Mouse (Mus musculus): ENCODE data around the gene Tcf19. TPM values are rescaled to one million over a fixed set of nuclear protein-coding genes. Genes with fewer than 3 reads are reported as not detected.

Tcf19 gene
- total and polyA plus RNA-seq, 2 experiments from 2014 or later, result 16.6 to 30.9 TPM

- DNase-seq (ENCODE audit: low spot score) (peak; percentile 76), ATAC-seq (peak; percentile 39)
- 28% methylated on average over 6 of the region's 6 CpGs for WGBS
- H3K27ac ChIP-seq, result no peak overlapping the region
- H3K36me3 ChIP-seq (ENCODE audit: insufficient read depth, low read length), result no peaks in the 10 kb centered on the region
- TF ChIP-seq CTCF (IDR thresholded peaks at IDR 0.05; ENCODE audit: low read depth), result peak; percentile 86
- no peak overlapping the region for H3K4me3 ChIP-seq (ENCODE audit: low read length)
- H3K27me3 ChIP-seq (ENCODE audit: insufficient read depth, low read length), result no peaks in the 10 kb centered on the region
- H3K9me3 ChIP-seq (ENCODE audit: low read length), result no peaks in the 10 kb centered on the region
- H3K4me2 ChIP-seq (ENCODE audit: low read depth, low read length), result no peak overlapping the region
- peaks cover 13% of the 10 kb centered on the region; the same call in 1 of the 2 replicates for H3K4me1 ChIP-seq (ENCODE audit: insufficient read depth, low read length)
- H3K9ac ChIP-seq (replicated peaks; ENCODE audit: low read length), result no peak overlapping the region
Observed at GRCm38 (mm10) chr17:35544680-35545079, 28.1 kb upstream of the Tcf19 start.

DNA sequence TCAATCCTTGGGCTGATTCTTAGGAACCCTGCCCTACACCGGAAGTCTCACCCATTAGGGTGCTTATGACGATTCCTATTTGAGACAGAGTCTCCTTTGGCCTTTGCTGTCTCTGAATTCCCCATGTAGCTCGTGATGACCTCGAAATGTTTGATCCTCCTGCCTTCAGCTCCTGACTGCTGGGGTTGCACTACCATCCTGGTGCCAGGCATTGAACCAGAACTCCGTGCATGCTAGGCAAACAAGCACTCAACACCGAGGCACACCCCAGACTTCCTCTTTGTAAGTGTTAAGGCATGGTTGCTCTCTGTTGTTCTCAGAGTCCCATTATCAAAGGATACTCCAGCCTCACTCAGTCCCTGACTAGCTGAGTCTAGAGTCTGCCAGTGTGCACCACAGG lies 27.4 kb upstream of the Tcf19 start:
- Histone ChIP-seq H3K36me3 (ENCODE audit: insufficient read depth, low read length) (no peaks in the 10 kb centered on the region), H3K27me3 (ENCODE audit: insufficient read depth, low read length) (no peaks in the 10 kb centered on the region), H3K4me2 (ENCODE audit: low read depth, low read length) (no peak overlapping the region), H3K9ac (replicated peaks; ENCODE audit: low read length) (no peak overlapping the region), H3K4me1 (ENCODE audit: insufficient read depth, low read length) (peaks cover 13% of the 10 kb centered on the region; the same call in 1 of the 2 replicates), H3K27ac (no peak overlapping the region), H3K9me3 (ENCODE audit: low read length) (no peaks in the 10 kb centered on the region), H3K4me3 (ENCODE audit: low read length) (no peak overlapping the region)
- ATAC-seq (no peak), DNase-seq (ENCODE audit: low spot score) (no peak)
- WGBS, result 66% methylated on average over 6 of the region's 6 CpGs
- no peak for TF ChIP-seq CTCF (IDR thresholded peaks at IDR 0.05; ENCODE audit: low read depth)

DNA sequence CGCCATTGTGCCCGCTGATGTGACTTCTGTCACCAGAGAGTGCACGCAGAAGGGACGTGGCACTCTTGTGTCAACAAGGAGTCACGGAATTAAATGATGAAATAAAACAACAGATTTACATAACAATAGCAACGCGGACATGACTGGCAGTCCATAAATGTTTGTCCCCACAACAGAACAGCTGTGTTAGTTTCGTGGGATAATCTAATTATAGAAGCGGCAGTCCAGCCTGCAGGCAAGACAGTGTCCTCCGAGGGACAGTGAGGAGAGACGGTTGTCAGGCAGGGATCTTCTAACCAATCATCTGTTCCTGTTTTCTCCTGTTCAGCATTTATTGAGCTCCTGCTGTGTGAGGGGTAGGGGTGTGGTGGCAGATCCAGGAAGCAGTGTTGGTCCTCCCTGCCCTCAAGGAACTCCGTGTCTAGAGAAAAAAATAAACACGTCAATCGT lies 26.8 kb upstream of the Tcf19 start:
- Histone ChIP-seq H3K4me2 (ENCODE audit: low read depth, low read length) (peak overlapping the region; percentile 10; the same call in 1 of the 2 replicates), H3K9me3 (ENCODE audit: low read length) (no peaks in the 10 kb centered on the region), H3K27ac (no peak overlapping the region), H3K4me1 (ENCODE audit: insufficient read depth, low read length) (peaks cover 13% of the 10 kb centered on the region; the same call in 1 of the 2 replicates), H3K9ac (replicated peaks; ENCODE audit: low read length) (no peak overlapping the region), H3K4me3 (ENCODE audit: low read length) (no peak overlapping the region), H3K36me3 (ENCODE audit: insufficient read depth, low read length) (no peaks in the 10 kb centered on the region), H3K27me3 (ENCODE audit: insufficient read depth, low read length) (no peaks in the 10 kb centered on the region)
- peak; percentile 23 for DNase-seq (ENCODE audit: low spot score)
- ATAC-seq, result peak; percentile 24; the same call in 1 of the 2 replicates
- TF ChIP-seq CTCF (IDR thresholded peaks at IDR 0.05; ENCODE audit: low read depth), result no peak
- 7% methylated on average over 14 of the region's 14 CpGs for WGBS

DNA sequence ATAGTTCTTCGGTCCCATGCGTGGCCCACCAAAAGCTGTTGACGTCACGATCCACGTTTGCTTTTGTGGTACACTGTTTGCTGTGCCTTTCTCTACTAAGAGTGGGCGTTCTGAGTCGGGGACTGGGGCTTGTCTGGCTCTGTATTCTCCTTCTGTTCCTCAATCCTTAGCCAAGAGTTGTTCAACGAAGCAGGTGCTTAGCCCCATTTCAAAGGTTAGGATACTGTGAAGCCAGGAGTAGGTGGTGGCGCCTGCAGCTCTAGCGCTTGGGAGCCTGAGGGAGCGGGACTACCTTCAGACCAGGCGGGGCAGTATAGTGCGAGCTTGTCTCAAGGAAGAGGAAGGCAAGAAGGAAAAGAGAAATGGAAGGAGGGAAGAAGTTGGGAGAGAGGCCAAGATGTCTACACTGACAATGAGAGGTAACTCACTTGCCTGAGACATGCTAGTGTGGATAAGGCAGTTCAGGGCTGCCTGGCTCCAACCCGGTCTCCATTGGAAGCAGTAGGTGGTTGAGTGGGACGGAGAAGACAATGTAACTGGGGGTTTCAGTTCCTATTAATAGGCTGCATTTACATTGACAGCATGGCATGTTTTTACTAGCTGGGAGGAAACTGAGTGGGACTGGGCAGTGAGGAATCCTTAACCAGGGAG lies 26.3 kb upstream of the Tcf19 start:
- Histone ChIP-seq H3K4me3 (ENCODE audit: low read length) (no peak overlapping the region), H3K27ac (no peak overlapping the region), H3K9ac (replicated peaks; ENCODE audit: low read length) (no peak overlapping the region), H3K4me2 (ENCODE audit: low read depth, low read length) (peak overlapping the region; percentile 10; the same call in 1 of the 2 replicates), H3K36me3 (ENCODE audit: insufficient read depth, low read length) (no peaks in the 10 kb centered on the region), H3K9me3 (ENCODE audit: low read length) (no peaks in the 10 kb centered on the region), H3K4me1 (ENCODE audit: insufficient read depth, low read length) (peaks cover 13% of the 10 kb centered on the region; the same call in 1 of the 2 replicates), H3K27me3 (ENCODE audit: insufficient read depth, low read length) (no peaks in the 10 kb centered on the region)
- ATAC-seq (peak; percentile 30; the same call in 1 of the 2 replicates), DNase-seq (ENCODE audit: low spot score) (peak; percentile 15)
- no peak for TF ChIP-seq CTCF (IDR thresholded peaks at IDR 0.05; ENCODE audit: low read depth)
- 66% methylated on average over 15 of the region's 15 CpGs for WGBS

DNA sequence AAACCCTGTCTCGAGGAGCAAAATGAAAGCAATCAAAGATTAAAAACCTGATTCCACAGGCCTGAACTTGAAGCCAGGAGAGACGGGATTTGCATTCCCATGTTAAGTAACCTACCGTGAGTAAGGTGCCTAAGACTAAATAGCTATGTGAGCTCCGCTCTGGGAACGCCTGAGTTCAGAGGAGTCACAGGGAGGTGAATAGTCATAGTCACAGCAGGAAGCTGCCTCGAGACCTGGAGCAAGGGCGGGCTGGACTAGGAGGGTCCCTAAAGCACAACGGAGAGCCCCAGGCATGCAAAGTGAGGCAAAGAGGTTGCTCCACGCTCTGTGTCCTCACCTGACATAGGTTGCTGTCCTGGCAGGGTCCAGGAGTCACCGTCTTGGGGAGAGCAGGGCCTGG lies 22.9 kb upstream of the Tcf19 start:
- no peak for TF ChIP-seq CTCF (IDR thresholded peaks at IDR 0.05; ENCODE audit: low read depth)
- ATAC-seq, result no peak
- no peaks in the 10 kb centered on the region for H3K36me3 ChIP-seq (ENCODE audit: insufficient read depth, low read length)
- H3K9me3 ChIP-seq (ENCODE audit: low read length), result no peaks in the 10 kb centered on the region
- H3K9ac ChIP-seq (replicated peaks; ENCODE audit: low read length), result no peak overlapping the region
- H3K4me3 ChIP-seq (ENCODE audit: low read length), result no peak overlapping the region
- no peak overlapping the region for H3K4me2 ChIP-seq (ENCODE audit: low read depth, low read length)
- H3K4me1 ChIP-seq (ENCODE audit: insufficient read depth, low read length), result peaks cover 6% of the 10 kb centered on the region; the same call in 1 of the 2 replicates
- H3K27me3 ChIP-seq (ENCODE audit: insufficient read depth, low read length), result no peaks in the 10 kb centered on the region
- H3K27ac ChIP-seq, result no peak overlapping the region
- no peak for DNase-seq (ENCODE audit: low spot score)
- WGBS, result 59% methylated on average over 10 of the region's 10 CpGs

GRCm38 (mm10) chr17:35538476-35538875 lies 21.9 kb upstream of the Tcf19 start:
- no peaks in the 10 kb centered on the region for H3K36me3 ChIP-seq (ENCODE audit: insufficient read depth, low read length)
- TF ChIP-seq CTCF (IDR thresholded peaks at IDR 0.05; ENCODE audit: low read depth), result no peak
- no peak overlapping the region for H3K9ac ChIP-seq (replicated peaks; ENCODE audit: low read length)
- H3K4me1 ChIP-seq (ENCODE audit: insufficient read depth, low read length), result peaks cover 5% of the 10 kb centered on the region; the same call in 1 of the 2 replicates
- H3K4me3 ChIP-seq (ENCODE audit: low read length), result no peak overlapping the region
- H3K4me2 ChIP-seq (ENCODE audit: low read depth, low read length), result no peak overlapping the region
- no peak for DNase-seq (ENCODE audit: low spot score)
- H3K27me3 ChIP-seq (ENCODE audit: insufficient read depth, low read length), result no peaks in the 10 kb centered on the region
- H3K9me3 ChIP-seq (ENCODE audit: low read length), result no peaks in the 10 kb centered on the region
- WGBS, result 86% methylated on average over 1 of the region's 1 CpGs
- no peak for ATAC-seq
- H3K27ac ChIP-seq, result no peak overlapping the region

- no peak overlapping the region for H3K4me2 ChIP-seq (ENCODE audit: low read depth, low read length)
- no peaks in the 10 kb centered on the region for H3K4me1 ChIP-seq (ENCODE audit: insufficient read depth, low read length)
- WGBS, result 85% methylated on average over 4 of the region's 4 CpGs
- DNase-seq (ENCODE audit: low spot score) (no peak), ATAC-seq (no peak)
- no peak overlapping the region for H3K27ac ChIP-seq
- no peak overlapping the region for H3K4me3 ChIP-seq (ENCODE audit: low read length)
- TF ChIP-seq CTCF (IDR thresholded peaks at IDR 0.05; ENCODE audit: low read depth), result no peak
- no peaks in the 10 kb centered on the region for H3K27me3 ChIP-seq (ENCODE audit: insufficient read depth, low read length)
- no peaks in the 10 kb centered on the region for H3K36me3 ChIP-seq (ENCODE audit: insufficient read depth, low read length)
- H3K9me3 ChIP-seq (ENCODE audit: low read length), result no peaks in the 10 kb centered on the region
- H3K9ac ChIP-seq (replicated peaks; ENCODE audit: low read length), result no peak overlapping the region
Observed at GRCm38 (mm10) chr17:35537421-35537820, 20.8 kb upstream of the Tcf19 start.

All from hindbrain, postnatal 0 days (tissue).